Mouse (Mus musculus) thymus, adult 2 months (tissue): ENCODE results near the gene Rragc. TPM values are rescaled to one million over a fixed set of nuclear protein-coding genes. Genes with fewer than 3 reads are reported as not detected.
A peak's percentile ranks its signal among the peaks of the same experiment; 100 is the strongest.

Source experiments
- DNase-seq: peaks from one replicate; pipeline ENCODE4 v3.0.0; 2021
- H3K27ac ChIP-seq: fragments of 200-500 bp; 2 replicates; pipeline ENCODE4 v1.5.1; 2012; ENCODE audit warnings: low read length, control low read depth; ENCODE audit not compliant: control insufficient read depth, insufficient read depth
- H3K27me3 ChIP-seq: fragments of 200-500 bp; 2 replicates; pipeline ENCODE4 v1.6.1; 2012; ENCODE audit warnings: mild to moderate bottlenecking, low read length, moderate library complexity, mixed read lengths; ENCODE audit not compliant: control insufficient read depth, insufficient read depth
- H3K36me3 ChIP-seq: fragments of 200-500 bp; 2 replicates; pipeline ENCODE4 v1.6.1; 2012; ENCODE audit warnings: mild to moderate bottlenecking, low read length, moderate library complexity; ENCODE audit not compliant: control insufficient read depth, insufficient read depth
- H3K4me1 ChIP-seq: fragments of 200-500 bp; replicated peaks from 2 replicates; pipeline ENCODE4 v1.6.1; 2012; ENCODE audit warnings: low read length; ENCODE audit not compliant: control insufficient read depth, insufficient read depth
- H3K4me3 ChIP-seq: fragments of 200-500 bp; 2 replicates; pipeline ENCODE4 v1.5.1; 2012; ENCODE audit warnings: mild to moderate bottlenecking, low read length, control low read depth, moderate library complexity; ENCODE audit not compliant: control insufficient read depth, insufficient read depth
- CTCF ChIP-seq: fragments of 200-500 bp; IDR thresholded peaks from 2 replicates; pipeline ENCODE4 v1.5.1; 2012; ENCODE audit warnings: mild to moderate bottlenecking, control low read depth, low read length, moderate library complexity, borderline replicate concordance; ENCODE audit not compliant: control insufficient read depth, poor library complexity, insufficient read depth; ENCODE audit errors: extremely low read depth
- POLR2A ChIP-seq: fragments of 200-500 bp; IDR thresholded peaks from 2 replicates; pipeline ENCODE4 v1.6.1; 2012; ENCODE audit warnings: mild to moderate bottlenecking, low read length, control low read depth, moderate library complexity; ENCODE audit not compliant: control insufficient read depth, poor library complexity, insufficient read depth; ENCODE audit errors: extremely low read depth
- WGBS: fragments of 180-500 bp; shearing (Covaris S2); methylation state at CpG from one replicate; pipeline ENCODE4 v1.1.7; 2018; 5-methylcytosine and 5-hydroxymethylcytosine counted together
- polyA plus RNA-seq: library from polyadenylated mRNA; depleted of rRNA; stranded (reverse); fragments of >200 nt; gene quantifications from 2 replicates; pipeline ENCODE4 v1.2.3, GENCODE M21; 2012; rRNA removed

The Rragc gene
- polyA plus RNA-seq: 44.6 and 46.2 TPM in 2 replicates

GRCm38 (mm10) chr4:123916748-123917547 lies at the start of gene Rragc:
Rragc (plus strand) TSS chr4:123917446.
- Histone ChIP-seq H3K27ac (no peak within 1 kb of the TSS), H3K4me1 (peaks cover 7% of the 10 kb centered on the region; the same call in 1 of the 2 replicates), H3K4me3 (peak within 1 kb of the TSS; percentile 90), H3K36me3 (peaks cover 12% of the 10 kb centered on the region), H3K27me3 (no peaks in the 10 kb centered on the region)
- TF ChIP-seq POLR2A (peak; percentile 57; the same call in 1 of the 2 replicates), CTCF (no peak)
- 1% methylated on average over 49 of the region's 49 CpGs for WGBS
- peak; percentile 100 for DNase-seq

GRCm38 (mm10) chr4:123893726-123894125 lies 23.5 kb upstream of the Rragc start:
- Histone ChIP-seq H3K36me3 (no peaks in the 10 kb centered on the region), H3K27ac (no peak overlapping the region), H3K27me3 (no peaks in the 10 kb centered on the region), H3K4me1 (no peaks in the 10 kb centered on the region), H3K4me3 (no peak overlapping the region)
- TF ChIP-seq CTCF (no peak), POLR2A (no peak)
- 93% methylated on average over 5 of the region's 5 CpGs for WGBS
- no peak for DNase-seq

DNA sequence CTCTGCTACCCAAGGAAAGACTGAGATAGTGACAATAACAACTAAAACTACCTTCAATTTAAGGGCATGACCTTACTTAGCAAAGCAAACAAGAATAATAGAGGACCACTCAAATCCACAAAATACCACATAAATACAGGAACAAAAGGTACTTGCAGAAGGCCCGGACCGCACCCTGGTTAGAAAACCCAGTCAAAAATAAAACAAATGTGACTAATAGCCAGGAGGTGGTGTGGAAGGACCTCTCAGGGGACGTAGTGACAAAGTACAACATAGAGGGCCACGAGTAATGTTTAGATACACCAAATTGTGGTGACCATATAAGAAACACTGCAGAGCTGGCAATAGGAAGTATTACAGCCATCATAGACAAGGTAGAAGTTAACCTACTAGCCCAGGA lies 23.0 kb upstream of the Rragc start:
- Histone ChIP-seq H3K27me3 (no peaks in the 10 kb centered on the region), H3K36me3 (no peaks in the 10 kb centered on the region), H3K4me1 (no peaks in the 10 kb centered on the region), H3K4me3 (no peak overlapping the region), H3K27ac (no peak overlapping the region)
- no peak for TF ChIP-seq POLR2A
- TF ChIP-seq CTCF: no peak
- WGBS: 91% methylated on average over 4 of the region's 4 CpGs
- DNase-seq: no peak

DNA sequence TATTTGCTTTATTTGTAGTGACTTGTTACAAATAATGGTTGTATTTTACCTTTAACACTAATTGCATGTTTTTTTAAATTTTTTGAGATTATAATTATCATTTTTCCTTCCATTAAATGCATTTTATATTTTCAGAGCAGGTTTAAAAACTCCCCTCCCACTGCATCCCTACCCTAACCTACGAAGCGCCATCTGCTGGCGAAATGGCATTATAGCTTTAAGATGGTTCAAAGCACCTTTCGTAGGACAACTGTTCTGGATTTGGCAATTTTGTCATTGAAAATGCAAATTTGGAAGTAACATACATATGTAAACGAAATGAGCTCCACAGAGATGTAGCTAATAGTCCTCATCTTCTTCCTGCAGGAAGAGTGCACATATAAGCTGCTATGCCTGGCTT lies 18.6 kb upstream of the Rragc start:
- Histone ChIP-seq H3K27ac (no peak overlapping the region), H3K36me3 (no peaks in the 10 kb centered on the region), H3K4me3 (no peak overlapping the region), H3K4me1 (no peaks in the 10 kb centered on the region), H3K27me3 (no peaks in the 10 kb centered on the region)
- WGBS: 16% methylated on average over 5 of the region's 5 CpGs
- TF ChIP-seq CTCF: no peak
- no peak for TF ChIP-seq POLR2A
- peak; percentile 35 for DNase-seq

GRCm38 (mm10) chr4:123903432-123903831 lies 13.8 kb upstream of the Rragc start:
- H3K36me3 ChIP-seq: no peaks in the 10 kb centered on the region
- WGBS: 56% methylated on average over 3 of the region's 3 CpGs
- H3K4me3 ChIP-seq: no peak overlapping the region
- no peaks in the 10 kb centered on the region for H3K27me3 ChIP-seq
- no peak for DNase-seq
- H3K4me1 ChIP-seq: no peaks in the 10 kb centered on the region
- TF ChIP-seq CTCF (no peak), POLR2A (no peak)
- no peak overlapping the region for H3K27ac ChIP-seq

DNA sequence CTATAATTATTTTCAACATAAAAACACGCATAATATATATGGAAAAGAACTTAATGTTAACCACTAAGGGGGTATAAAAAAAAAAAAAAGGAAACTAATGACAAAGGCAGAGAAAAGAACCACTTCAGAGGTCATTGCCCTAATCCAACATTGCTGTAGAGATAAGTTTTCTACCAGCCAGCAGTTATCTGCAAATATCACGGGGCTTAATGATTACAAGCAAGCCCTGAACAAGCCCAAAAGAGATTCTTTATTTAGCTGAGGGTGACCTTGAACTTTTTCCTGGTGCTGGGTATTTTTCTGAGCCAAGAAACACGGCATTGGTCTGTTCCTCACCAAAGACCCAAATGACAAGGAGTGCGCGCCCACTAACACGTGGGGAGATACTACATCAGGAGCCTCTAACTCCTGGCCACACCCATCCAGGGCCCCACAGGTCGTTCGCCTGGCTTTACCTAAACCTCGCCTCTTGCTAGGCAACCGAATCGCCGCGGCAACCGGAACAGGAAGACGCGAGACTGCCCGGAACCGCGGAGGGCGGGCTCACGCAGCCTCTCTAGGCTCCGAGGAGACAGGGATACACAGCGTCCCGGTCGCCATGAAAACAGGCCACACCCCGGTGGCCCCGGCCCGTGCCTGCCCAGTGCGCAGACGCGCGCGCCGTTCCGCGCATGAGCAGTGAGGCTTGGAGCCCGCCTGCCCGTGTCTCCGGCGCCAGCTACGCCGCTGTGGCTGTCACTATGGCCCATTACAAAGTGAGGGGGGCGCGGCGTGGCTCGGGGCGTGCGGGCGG lies 12.7 kb upstream of the Rragc start, which contains the start of gene Mycbp:
Gene Mycbp (plus strand): TSS at position 500 of the 793 bp plus-strand sequence.
- Histone ChIP-seq H3K4me1 (no peaks in the 10 kb centered on the region), H3K27ac (no peak within 1 kb of the TSS), H3K27me3 (no peaks in the 10 kb centered on the region), H3K36me3 (no peaks in the 10 kb centered on the region), H3K4me3 (peak within 1 kb of the TSS; percentile 72)
- 2% methylated on average over 49 of the region's 49 CpGs for WGBS
- peak; percentile 42; the same call in 1 of the 2 replicates for TF ChIP-seq POLR2A
- peak; percentile 33 for TF ChIP-seq CTCF
- DNase-seq: peak; percentile 100
